Mouse (Mus musculus) brain, embryonic 14.5 days (tissue): ENCODE measurements at regions not wholly inside any gene's neighbourhood (a gene's known extent, or its start where the extent isn't known, plus 50 kb on each side); places are given as distances from the start of the nearest gene placed in this dataset.

Experiments used
- CTCF ChIP-seq: fragments of 200-500 bp; IDR thresholded peaks from 2 replicates; pipeline ENCODE4 v1.5.1; 2012; ENCODE audit warnings: inconsistent platforms, mild to moderate bottlenecking, moderate library complexity, borderline replicate concordance; ENCODE audit not compliant: insufficient read depth, insufficient read length; ENCODE audit errors: extremely low read depth
- POLR2A ChIP-seq: fragments of 200-500 bp; IDR thresholded peaks from 2 replicates; pipeline ENCODE4 v1.6.1; 2012; ENCODE audit warnings: mild to moderate bottlenecking, inconsistent platforms, borderline replicate concordance; ENCODE audit not compliant: poor library complexity, insufficient read depth, insufficient read length, severe bottlenecking; ENCODE audit errors: extremely low read depth

GRCm38 (mm10) chr16:30744237-30744636, 144.7 kb downstream of the Fam43a start:
- no peak for TF ChIP-seq CTCF
- no peak for TF ChIP-seq POLR2A
